Mouse (Mus musculus) intestine, postnatal 0 days (tissue): ENCODE measurements at regions not wholly inside any gene's neighbourhood (a gene's known extent, or its start where the extent isn't known, plus 50 kb on each side); places are given as distances from the start of the nearest gene placed in this dataset.

ENCODE experiments used
- ATAC-seq: fragments of 200-750 bp; cut with Nextera tagmentation; 2 replicates; pipeline ENCODE4 v1.8.0; 2017; ENCODE audit warnings: mild to moderate bottlenecking, moderate TSS enrichment, moderate library complexity
- H3K27ac ChIP-seq: fragments of 300-500 bp; sonication (generic); 2 replicates; pipeline ENCODE4 v1.5.1; 2014; ENCODE audit warnings: mild to moderate bottlenecking, low read depth, low read length, moderate library complexity
- H3K27me3 ChIP-seq: fragments of 300-500 bp; sonication (generic); replicated peaks from 2 replicates; pipeline ENCODE4 v1.6.1; 2014; ENCODE audit warnings: low read length, mixed read lengths; ENCODE audit not compliant: control insufficient read depth, insufficient read depth
- H3K36me3 ChIP-seq: fragments of 300-500 bp; sonication (generic); 2 replicates; pipeline ENCODE4 v1.6.1; 2014; ENCODE audit warnings: mild to moderate bottlenecking, moderate library complexity; ENCODE audit not compliant: control insufficient read depth, insufficient read depth
- H3K4me1 ChIP-seq: fragments of 300-500 bp; sonication (generic); replicated peaks from 2 replicates; pipeline ENCODE4 v1.6.1; 2014; ENCODE audit warnings: antibody characterized with exemption, low read length, mixed read lengths; ENCODE audit not compliant: control insufficient read depth, insufficient read depth
- H3K4me2 ChIP-seq: fragments of 300-500 bp; sonication (generic); replicated peaks from 2 replicates; pipeline ENCODE4 v1.6.1; 2014; ENCODE audit warnings: low read depth, mild to moderate bottlenecking, moderate library complexity
- H3K4me3 ChIP-seq: fragments of 300-500 bp; sonication (generic); 2 replicates; pipeline ENCODE4 v1.5.1; 2014; ENCODE audit warnings: low read depth, low read length
- H3K9ac ChIP-seq: fragments of 300-500 bp; sonication (generic); 2 replicates; pipeline ENCODE4 v1.6.1; 2014; ENCODE audit warnings: mild to moderate bottlenecking, low read depth, low read length
- H3K9me3 ChIP-seq: fragments of 300-500 bp; sonication (generic); 2 replicates; pipeline ENCODE4 v1.6.1; 2016; ENCODE audit warnings: mixed run types; ENCODE audit not compliant: control insufficient read depth
- CTCF ChIP-seq: sonication (generic); IDR thresholded peaks from 2 replicates; pipeline ENCODE4 v1.5.1; 2016; ENCODE audit warnings: low read depth, mild to moderate bottlenecking, control low read depth, antibody characterized with exemption, moderate library complexity
- WGBS: fragments of 180-500 bp; shearing (Covaris S2); extraction: QIAGEN DNeasy Blood & Tissue Kit; methylation state at CpG from one replicate; pipeline ENCODE4 v1.1.7; 2014; 5-methylcytosine and 5-hydroxymethylcytosine counted together

DNA sequence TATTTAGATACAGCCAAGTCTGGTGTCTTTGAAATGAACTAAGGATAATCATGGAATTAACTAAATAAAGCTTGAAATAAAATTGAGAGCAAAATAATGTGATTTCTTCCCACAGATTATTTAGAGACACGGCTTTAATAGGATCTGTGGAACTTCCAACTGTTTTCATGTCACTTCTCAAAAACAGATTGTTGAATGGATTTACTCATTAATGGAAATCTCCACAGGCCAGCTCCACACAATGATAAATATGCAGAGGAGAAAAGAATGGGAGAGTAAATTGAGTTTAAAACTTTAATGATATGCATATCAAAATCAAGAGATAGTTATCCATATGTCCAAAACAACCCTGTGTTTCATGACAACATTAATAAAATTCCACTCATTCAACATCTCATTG, 369.6 kb upstream of the Fsip2 start:
- H3K4me3 ChIP-seq = no peak overlapping the region
- no peaks in the 10 kb centered on the region for H3K27me3 ChIP-seq
- no peaks in the 10 kb centered on the region for H3K36me3 ChIP-seq
- WGBS = 88% methylated on average over 1 of the region's 1 CpGs
- no peak overlapping the region for H3K27ac ChIP-seq
- ATAC-seq = no peak
- H3K9ac ChIP-seq = no peak overlapping the region
- no peak for TF ChIP-seq CTCF
- no peaks in the 10 kb centered on the region for H3K4me1 ChIP-seq
- no peaks in the 10 kb centered on the region for H3K9me3 ChIP-seq
- H3K4me2 ChIP-seq = no peak overlapping the region

DNA sequence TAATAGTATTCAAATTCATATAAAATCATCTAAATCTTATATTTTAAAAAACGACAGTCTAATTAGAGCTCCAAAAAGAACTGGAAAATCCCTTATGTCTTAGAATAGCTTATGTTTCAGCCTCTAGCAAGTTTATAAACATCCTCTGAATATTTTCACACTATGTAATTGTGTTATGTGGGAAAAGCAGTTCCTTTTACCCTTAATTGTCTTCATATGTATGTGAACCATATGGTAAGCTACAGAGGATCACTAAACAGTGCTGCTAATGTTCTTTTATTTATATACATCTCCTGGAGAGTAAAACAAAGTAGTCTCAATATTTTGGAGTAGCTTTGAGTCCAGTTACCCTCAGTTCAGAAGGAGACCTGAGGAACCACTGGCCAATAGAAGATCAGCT, 363.8 kb upstream of the Fsip2 start:
- Histone ChIP-seq H3K36me3 (no peaks in the 10 kb centered on the region), H3K9ac (no peak overlapping the region), H3K4me1 (no peaks in the 10 kb centered on the region), H3K4me3 (no peak overlapping the region), H3K27me3 (no peaks in the 10 kb centered on the region), H3K9me3 (no peaks in the 10 kb centered on the region), H3K27ac (no peak overlapping the region), H3K4me2 (no peak overlapping the region)
- no peak for ATAC-seq
- TF ChIP-seq CTCF = no peak
- WGBS = 56% methylated on average over 1 of the region's 1 CpGs

DNA sequence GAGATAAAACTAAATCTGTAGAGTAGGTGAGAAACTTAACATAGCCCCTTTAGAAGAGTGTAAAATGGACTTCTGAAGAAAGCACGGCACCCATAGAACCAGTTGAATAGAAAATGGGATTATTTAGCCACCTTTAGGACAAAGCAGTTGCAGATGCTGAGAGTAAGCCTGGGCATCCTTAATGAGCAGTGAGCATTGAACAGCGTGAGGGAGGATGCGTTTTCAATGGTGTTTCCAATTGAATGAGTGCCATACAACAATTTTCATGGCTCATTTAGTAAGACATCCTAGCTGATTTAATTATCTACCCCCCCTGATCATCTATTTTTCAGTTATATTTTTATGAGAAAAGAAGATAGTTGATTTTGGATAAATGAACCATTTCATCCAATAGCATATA, 327.2 kb upstream of the Fsip2 start:
- H3K4me3 ChIP-seq = no peak overlapping the region
- 83% methylated on average over 3 of the region's 3 CpGs for WGBS
- no peaks in the 10 kb centered on the region for H3K9me3 ChIP-seq
- ATAC-seq = no peak
- no peak for TF ChIP-seq CTCF
- no peak overlapping the region for H3K9ac ChIP-seq
- H3K36me3 ChIP-seq = no peaks in the 10 kb centered on the region
- H3K27ac ChIP-seq = no peak overlapping the region
- no peaks in the 10 kb centered on the region for H3K27me3 ChIP-seq
- H3K4me1 ChIP-seq = no peaks in the 10 kb centered on the region
- H3K4me2 ChIP-seq = no peak overlapping the region

DNA sequence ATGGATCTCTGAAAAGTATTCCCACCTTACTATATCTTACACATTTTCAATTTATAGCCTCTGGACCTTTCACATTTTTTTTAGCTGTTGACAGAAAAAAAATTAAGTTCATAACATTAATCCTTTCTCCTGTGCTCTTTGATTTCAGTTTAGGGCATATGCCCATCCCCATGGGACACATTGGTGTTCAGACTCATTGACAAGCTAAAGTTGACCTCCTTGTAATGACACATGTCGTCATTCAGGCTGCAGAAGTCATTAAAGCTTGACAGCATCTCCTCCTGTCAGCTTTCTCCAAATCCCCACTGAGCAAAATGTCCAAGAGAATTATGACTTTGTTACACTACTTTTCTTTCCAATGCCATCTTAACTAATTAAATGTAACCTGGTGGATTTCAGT, 322.9 kb upstream of the Fsip2 start:
- no peaks in the 10 kb centered on the region for H3K9me3 ChIP-seq
- no peak for ATAC-seq
- 81% methylated on average over 1 of the region's 1 CpGs for WGBS

DNA sequence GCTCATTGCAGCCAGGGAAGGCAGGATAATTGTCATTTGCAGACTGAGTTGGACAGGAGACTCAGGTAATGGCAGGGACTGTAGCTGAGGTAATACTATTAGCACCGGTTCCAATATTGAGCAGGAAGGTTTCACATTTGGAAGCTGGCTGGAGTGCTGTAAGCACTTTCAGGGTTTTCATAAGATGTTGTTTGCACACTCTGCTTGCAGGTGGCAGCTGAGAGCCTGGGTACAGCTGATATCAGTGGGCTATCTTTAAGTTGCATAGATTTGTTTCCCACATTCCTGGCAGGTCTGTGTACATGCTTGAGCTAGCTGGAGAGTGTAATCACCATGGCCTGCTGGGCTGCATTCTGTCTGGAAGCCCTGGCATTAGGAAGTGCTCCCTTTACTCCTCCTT, 299.0 kb upstream of the Fsip2 start:
- no peak for ATAC-seq
- no peak overlapping the region for H3K9ac ChIP-seq
- 66% methylated on average over 1 of the region's 1 CpGs for WGBS

More for the DNA sequence above, 322.9 kb upstream of the Fsip2 start:
- H3K4me3 ChIP-seq = no peak overlapping the region
- TF ChIP-seq CTCF = no peak
- H3K4me1 ChIP-seq = no peaks in the 10 kb centered on the region
- H3K9ac ChIP-seq = no peak overlapping the region
- no peak overlapping the region for H3K27ac ChIP-seq
- no peak overlapping the region for H3K4me2 ChIP-seq
- H3K36me3 ChIP-seq = no peaks in the 10 kb centered on the region
- H3K27me3 ChIP-seq = no peaks in the 10 kb centered on the region

More for the DNA sequence above, 299.0 kb upstream of the Fsip2 start:
- H3K27me3 ChIP-seq = no peaks in the 10 kb centered on the region
- H3K9me3 ChIP-seq = no peaks in the 10 kb centered on the region
- H3K4me2 ChIP-seq = no peak overlapping the region
- H3K4me1 ChIP-seq = no peaks in the 10 kb centered on the region
- H3K4me3 ChIP-seq = no peak overlapping the region
- no peak for TF ChIP-seq CTCF
- H3K36me3 ChIP-seq = no peaks in the 10 kb centered on the region
- no peak overlapping the region for H3K27ac ChIP-seq
